Mouse (Mus musculus) cerebellum, adult 18-20 months (tissue): ENCODE measurements around the gene Olfr31.

ENCODE experiments used
- DNase-seq, 2 experiments: peaks; one replicate each; pipeline ENCODE4 v3.0.0; 2021

Olfr31 gene

DNA sequence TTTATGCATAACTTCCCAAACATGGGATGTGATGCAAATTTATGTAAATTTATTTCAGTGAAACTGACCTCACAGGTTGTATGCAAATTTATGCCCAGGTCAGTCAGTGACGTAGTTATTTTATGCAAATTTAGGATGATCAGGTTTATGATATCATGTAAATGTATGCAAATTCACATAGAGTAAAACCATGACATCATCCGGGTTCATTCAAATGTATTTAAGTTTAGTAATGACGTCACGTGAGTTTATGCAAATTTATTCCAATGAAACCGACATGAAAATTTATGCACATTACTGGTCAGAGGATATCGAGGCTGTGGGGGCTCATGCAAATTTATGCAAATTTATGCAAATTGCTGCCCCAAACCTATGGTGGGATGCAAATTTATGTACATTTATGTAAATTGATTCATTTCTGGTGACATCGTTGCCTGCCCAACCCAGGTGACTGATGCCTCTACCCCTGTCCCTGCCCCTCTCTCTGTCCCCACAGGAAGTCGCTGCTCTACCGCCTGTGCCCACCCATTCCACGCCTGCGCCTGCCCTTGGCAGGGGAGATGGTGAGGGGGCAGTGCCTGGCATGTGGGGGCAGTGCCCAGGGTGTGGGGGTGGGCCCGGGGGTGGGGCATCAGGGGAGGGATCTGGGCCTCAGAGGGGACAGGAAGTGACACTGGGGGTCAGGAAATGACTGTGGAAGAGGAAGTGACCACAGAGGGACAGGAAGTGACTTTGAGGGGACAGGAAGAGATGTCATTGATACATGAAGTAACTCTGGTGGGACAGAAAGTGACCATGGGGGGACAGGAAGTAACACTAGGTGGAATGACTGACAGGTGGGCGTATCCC, 32.1 kb downstream of the Olfr31 start:
- no peak for DNase-seq

DNA sequence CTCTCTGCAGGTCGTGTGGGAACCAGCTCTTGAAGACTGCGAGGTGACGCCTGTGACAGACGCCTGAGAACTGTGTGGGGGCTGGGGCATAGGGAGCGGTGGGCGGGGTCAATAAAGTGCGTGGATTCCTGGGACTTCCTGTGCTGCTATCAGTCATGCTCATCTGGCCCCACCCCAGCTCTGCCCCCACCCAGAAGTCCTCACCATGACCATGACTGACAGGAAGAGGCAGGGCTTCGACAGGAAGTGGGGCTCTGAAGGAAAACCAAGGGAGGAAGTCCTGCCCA, 32.7 kb downstream of the Olfr31 start:
- DNase-seq, result no peak
